Mouse (Mus musculus): ENCODE measurements around the gene Neurl2. TPM values are rescaled to one million over a fixed set of nuclear protein-coding genes. Genes with fewer than 3 reads are reported as not detected.
"Not testable (repeated sequence)": the region's sequence is repeated elsewhere in the genome, so short reads cannot be mapped to it uniquely, and the experiment has no call there.

The Neurl2 gene
- total RNA-seq, 2 experiments from 2014 or later, result 4.0 to 6.1 TPM

DNA sequence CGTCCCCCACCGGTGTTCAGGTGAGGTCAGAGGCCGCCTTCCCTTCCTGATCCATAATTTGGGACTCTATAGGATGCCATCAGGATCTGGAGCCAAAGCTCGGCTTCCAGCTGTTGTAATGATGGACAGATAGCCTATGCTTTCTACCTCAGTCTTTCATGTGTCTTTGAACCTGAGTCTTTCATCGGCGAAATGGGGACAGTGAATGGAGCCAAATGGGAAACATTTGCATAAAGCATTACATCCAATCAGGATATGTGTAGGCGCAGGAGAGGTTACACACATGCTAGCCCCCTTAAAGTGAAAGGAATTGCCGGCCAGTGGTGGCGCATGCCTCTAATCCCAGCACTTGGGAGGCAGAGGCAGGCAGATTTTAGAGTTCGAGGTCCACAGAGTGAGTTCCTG, 10.1 kb downstream of the Neurl2 start:
- ATAC-seq (replicated peaks; ENCODE audit: poor library complexity, severe bottlenecking), result peak; percentile 65

DNA sequence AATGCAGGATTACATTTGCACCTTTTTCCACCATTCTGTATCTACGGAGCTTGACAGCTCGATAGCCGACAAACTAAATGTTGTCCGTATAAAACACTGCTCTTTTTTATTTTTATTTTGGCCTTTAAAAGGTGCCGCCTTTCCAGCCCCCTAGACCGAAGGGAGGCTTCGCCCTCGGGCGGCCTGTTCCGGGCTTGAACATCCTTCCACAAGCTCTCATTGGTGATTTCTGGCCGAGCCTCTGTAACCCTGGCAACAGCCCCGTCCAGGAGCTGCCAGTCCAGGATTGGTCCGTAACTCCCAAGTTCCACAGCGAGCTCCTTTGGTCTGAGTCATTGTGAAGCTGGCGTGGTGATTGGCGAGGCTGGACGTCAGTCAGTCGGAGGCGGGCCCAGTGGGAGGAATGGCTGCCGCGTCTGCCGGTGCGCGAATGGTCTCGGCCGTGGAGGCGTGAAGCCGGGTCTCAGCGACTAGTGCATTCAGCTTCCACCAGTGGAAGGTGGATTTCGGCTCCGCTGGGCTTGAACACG, 10.6 kb downstream of the Neurl2 start, which contains the start of gene Zswim1:
Zswim1 (plus strand) TSS at position 51 of the 530 bp plus-strand sequence.
- peak; percentile 99 for ATAC-seq (replicated peaks; ENCODE audit: poor library complexity, severe bottlenecking)

DNA sequence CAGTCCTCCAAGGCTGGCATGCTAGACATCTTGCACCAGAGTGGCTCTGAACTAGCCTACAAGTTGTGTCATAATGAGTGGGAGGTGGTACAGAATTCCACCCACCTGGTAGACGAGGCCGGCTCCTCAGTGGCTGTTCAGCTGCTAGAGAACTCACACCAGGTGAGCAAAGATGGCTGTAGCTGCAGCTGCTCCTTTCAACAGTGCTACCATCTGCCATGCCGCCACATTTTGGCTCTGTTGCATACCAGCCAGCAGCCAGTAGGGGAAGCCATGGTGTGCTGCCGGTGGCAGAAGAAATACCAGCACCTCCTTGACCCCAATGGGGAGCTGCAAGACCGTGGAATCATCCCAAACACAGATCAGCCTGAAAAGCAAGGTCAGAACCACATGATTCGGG, 12.2 kb downstream of the Neurl2 start:
- no peak for ATAC-seq (replicated peaks; ENCODE audit: poor library complexity, severe bottlenecking)

DNA sequence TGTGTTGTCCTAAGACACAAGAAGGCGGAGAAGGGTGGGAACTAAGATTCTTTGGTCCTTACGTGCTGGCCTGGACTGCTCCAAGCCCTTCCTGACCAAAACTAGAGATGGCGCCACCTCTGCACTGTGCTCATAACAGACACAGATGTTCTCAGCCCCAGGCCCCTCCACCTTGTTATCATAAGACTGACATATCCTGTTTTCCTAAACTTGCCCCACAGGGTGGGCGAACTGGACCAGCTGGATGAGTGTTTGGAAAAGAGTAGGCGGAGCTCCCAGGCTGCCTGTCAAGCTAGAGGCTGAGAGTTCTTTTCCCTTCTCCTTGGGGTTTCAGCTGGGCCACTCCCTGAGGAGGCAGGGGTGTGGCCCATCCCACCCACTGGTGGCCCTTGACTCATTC, 15.6 kb downstream of the Neurl2 start:
- ATAC-seq (replicated peaks; ENCODE audit: poor library complexity, severe bottlenecking), result no peak

DNA sequence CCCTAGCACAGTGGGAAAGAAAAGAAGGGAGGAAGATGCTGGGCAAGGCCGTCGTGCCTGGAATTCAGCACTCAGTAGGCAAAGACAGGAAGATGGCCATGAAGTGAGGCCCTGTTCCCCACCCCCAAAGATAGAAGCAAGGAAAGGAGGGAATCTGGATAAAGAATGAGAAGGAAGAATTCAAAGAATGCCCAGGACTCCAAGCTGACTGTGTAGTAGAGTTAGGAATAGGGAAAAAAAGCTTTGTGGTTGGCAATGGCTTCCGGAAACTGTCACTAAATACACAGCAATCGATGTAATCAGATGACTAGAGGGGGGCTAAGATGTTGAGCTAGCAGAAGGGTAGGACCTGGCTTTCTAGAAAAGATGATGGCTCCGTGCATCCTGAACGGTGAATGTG, 16.1 kb downstream of the Neurl2 start:
- no peak for ATAC-seq (replicated peaks; ENCODE audit: poor library complexity, severe bottlenecking)

GRCm38 (mm10) chr2:164815821-164816220, 17.4 kb downstream of the Neurl2 start:
- no peak for ATAC-seq (replicated peaks; ENCODE audit: poor library complexity, severe bottlenecking)

DNA sequence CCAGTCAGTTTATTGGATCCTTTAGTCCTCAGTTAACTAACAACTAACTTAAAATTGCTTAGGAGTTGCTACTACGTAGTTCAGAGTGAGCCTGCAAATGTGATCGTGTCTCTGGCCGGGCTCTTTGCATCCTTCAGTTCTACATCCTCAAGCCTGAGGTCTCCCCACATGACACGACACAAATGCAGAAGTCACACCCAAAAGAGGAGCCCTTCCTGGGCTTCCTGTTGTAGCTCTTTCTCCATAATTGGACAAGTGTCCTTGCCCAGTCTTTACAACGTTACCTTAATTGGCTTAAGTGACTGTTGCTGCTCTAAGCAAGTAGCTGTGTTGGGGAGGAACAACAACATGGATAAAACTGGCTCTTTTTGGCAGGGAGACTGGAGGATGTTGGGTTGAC, 17.9 kb downstream of the Neurl2 start:
- peak; percentile 99 for ATAC-seq (replicated peaks; ENCODE audit: poor library complexity, severe bottlenecking)

DNA sequence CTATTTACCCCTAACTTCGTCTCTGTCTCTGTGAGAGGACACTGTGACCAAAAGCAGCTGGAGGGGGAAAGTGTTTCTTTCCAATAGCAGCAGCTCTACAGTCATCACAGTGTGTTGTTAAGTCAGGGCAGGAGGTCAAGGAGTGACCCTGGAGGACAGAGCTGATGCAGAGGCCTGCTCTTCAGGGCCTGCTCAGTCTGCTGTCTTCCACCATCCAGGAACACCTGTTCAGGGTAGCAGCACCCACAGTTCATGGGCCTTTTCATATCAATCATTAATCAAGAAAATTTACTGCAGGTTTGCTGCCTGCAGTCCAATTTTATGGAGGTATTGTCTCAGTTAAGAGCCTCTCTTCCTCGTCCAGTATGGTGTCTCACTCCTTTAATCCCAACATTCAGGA, 19.7 kb downstream of the Neurl2 start:
- ATAC-seq (replicated peaks; ENCODE audit: poor library complexity, severe bottlenecking), result no peak

DNA sequence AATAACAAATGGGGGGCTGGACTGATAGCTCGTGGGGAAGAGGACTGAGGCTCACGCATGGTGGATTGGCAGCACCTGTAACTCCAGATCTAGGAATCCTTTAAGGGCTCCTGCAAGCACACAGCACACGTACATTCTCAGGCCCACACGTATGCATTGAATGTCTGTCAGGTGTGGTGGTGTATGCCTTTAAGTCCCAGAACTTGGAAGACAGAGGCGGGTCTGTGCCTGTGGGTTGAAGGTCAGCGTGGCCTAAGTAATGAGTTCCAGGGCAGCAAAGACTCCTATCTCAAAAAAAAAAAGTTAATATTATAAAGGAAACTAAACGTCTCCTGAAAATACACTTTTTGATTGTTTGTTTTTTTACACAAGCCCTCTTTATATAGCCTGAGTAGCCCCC, 26.6 kb downstream of the Neurl2 start:
- ATAC-seq (replicated peaks; ENCODE audit: poor library complexity, severe bottlenecking), result no peak

DNA sequence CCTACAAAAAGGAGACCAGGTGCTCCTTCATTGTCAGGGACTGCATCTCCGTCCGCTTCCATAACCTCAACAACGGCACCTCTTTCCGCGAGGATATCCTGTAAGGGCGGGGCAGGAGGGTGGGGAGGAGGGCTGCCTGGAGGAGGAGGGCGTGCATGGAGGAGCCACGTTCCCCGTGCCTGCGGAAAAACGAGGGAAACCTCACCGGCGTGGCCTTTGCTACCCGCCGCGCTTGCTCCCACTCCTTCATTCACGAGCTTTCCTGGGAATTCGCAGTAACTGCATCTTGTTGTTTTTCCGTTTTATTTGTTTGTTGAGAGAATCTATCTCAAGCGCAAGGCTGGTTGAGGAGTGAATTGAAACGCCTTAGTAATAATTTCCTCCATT, 27.9 kb downstream of the Neurl2 start:
- peak; percentile 38 for ATAC-seq (replicated peaks; ENCODE audit: poor library complexity, severe bottlenecking)

DNA sequence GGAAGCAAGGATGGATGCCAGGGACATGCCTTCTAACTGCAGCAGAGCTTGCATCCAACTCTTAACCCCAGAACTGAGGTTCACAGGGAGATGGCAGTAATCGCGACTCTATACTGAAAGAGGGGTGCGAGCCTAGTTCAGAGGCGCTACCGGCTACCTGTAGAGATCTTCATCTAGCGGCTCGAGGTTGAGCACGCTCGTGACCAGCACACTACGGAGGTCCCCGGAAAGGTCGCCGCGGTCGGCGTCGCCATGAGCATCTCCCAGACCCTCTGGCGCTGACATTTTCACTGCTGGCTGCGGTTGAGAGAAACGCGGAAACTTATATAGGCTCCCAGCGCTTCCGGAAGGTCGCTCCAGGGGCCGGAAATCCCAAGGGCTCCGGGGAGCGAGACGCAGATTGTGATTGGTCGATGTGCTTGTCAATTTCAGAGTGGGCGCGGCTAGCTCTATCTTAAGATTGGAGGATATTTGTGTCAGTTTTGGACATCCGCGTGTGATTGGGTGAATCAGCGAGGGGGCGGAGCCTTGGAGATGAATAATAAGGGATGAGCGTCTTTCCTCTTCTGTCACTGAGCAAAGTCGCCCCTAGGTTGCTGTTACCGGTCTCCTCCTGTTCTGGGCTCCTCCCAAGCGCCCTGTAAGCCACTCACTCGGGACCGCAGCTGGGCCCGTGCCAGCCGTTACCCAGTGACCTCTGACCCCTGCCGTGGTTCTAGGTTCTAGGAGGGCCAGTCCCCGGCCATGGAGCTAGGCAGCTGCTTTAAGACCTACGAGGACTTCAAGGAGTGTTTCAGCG, 28.5 kb downstream of the Neurl2 start, which contains the start of the genes Acot8 and Zswim3:
Acot8 (minus strand) TSS at position 350 of the 799 bp plus-strand sequence.
Zswim3 (plus strand) TSS at position 566 of the 799 bp plus-strand sequence.
- ATAC-seq (replicated peaks; ENCODE audit: poor library complexity, severe bottlenecking), result peak; percentile 92

DNA sequence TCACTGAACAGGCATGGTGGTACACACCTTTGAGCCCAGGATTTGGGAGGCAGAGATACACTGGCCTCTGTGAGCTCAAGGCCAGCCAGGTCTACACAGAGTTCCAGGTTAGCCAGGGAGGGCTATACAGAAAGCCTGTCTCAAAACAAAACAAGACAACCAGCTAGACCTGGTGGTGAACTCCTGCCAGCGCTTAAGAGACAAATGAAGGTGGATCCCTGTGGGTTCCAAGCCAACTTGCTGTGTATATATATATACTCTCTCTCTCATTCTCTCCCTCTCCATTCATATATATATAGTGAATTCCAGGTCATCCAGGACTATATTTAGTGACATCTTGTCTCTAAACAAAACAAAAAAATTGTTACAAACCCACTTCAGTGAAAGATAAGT, 29.3 kb downstream of the Neurl2 start:
- ATAC-seq (replicated peaks; ENCODE audit: poor library complexity, severe bottlenecking), result no peak

- no peak for ATAC-seq (replicated peaks; ENCODE audit: poor library complexity, severe bottlenecking)
These were observed 29.9 kb downstream of the Neurl2 start for GRCm38 (mm10) chr2:164803201-164803920.

GRCm38 (mm10) chr2:164800252-164801004, 32.8 kb downstream of the Neurl2 start:
- no peak for ATAC-seq (replicated peaks; ENCODE audit: poor library complexity, severe bottlenecking)

- ATAC-seq (replicated peaks; ENCODE audit: poor library complexity, severe bottlenecking), result not testable (repeated sequence)
These were observed 34.7 kb downstream of the Neurl2 start for GRCm38 (mm10) chr2:164798554-164798953.

GRCm38 (mm10) chr2:164795868-164796267, 37.4 kb downstream of the Neurl2 start:
- no peak for ATAC-seq (replicated peaks; ENCODE audit: poor library complexity, severe bottlenecking)

DNA sequence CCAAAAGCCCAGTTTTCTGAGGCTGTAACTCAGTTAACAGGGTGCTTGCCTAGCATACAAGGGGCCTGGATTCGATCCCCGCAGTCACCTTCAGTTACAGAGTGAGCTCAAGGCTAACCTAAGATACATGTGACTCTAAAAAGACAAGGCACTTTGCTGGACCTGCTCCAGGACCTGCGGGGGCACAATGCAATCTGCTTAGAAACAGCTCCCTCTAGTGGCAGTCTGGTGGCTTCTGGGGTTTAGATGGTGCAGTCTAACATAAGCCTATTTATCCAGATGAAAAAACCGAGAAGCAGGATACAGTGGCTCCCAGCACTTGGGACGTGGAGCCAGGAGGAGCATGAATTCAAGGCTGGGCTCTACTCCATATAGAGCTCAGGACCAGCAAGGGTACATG, 39.0 kb downstream of the Neurl2 start:
- ATAC-seq (replicated peaks; ENCODE audit: poor library complexity, severe bottlenecking), result peak; percentile 80

DNA sequence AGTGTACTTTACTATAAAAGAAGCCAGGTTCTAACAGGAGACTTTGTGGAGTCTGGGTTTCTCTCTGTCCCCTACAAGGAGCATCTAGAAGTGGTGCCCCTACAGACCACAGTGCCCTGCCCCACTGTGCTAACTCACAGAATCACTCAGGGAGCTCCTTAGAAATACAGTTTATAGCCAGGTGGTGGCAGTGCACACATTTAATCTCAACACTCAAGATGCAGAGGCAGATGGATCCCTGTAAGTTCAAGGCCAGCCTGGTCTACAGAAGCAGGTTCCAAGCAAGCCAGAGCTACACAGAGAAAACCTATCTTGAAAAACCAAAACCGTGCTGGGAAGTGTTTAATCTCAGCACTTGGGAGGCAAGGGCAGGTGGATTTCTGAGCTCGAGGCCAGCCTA, 39.5 kb downstream of the Neurl2 start:
- no peak for ATAC-seq (replicated peaks; ENCODE audit: poor library complexity, severe bottlenecking)

- peak; percentile 38; the same call in 1 of the 2 replicates for ATAC-seq (replicated peaks; ENCODE audit: poor library complexity, severe bottlenecking)
These were observed 40.0 kb downstream of the Neurl2 start for GRCm38 (mm10) chr2:164793236-164793635.

- ATAC-seq (replicated peaks; ENCODE audit: poor library complexity, severe bottlenecking), result no peak
These were observed 40.7 kb downstream of the Neurl2 start for GRCm38 (mm10) chr2:164792400-164793190.
